Mouse (Mus musculus) left cerebral cortex, adult 9 months (tissue): ENCODE measurements at regions not wholly inside any gene's neighbourhood (a gene's known extent, or its start where the extent isn't known, plus 50 kb on each side); places are given as distances from the start of the nearest gene placed in this dataset.

Experiments
- DNase-seq, 2 experiments: peaks; one replicate each; pipeline ENCODE4 v3.0.0; 2022; ENCODE audit warnings: low spot score in 2 of 2

DNA sequence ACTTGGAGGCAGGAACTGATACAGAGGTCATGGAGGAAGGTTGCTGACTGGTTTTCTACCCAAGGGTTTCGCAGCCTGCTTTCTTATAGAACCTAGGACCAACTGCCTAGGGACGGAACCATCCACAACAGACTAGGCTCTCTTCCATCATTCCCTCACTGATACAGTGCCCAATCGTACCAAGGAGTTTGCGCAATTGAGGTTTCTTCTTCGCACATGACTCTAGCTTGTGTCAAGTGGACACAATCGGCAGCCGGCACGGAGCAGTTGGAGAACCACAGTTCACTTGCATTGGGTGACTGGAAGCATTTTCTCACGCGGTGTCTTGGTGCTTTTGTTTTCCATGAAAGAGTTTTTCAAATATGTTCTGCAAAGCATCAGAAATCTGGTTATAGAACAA is 149.1 kb upstream of the Dyrk2 start:
- no peak for DNase-seq

DNA sequence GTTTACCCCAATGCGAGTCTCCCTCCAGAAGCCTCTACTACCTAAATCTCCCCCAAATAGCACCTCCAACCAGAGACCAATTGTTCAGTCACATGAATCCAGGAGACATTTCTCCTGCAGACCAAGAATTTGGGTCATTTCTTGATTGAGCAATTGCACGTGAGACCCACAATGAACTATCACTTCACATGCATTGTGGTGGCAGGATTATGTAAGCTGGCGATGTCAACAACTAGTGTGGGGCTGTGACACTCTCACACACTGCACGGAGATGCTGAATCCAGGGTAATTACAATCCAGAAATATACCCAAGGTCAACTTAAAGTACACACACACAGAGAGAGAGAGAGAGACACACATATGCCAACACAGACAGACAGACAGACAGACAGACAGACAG is 148.5 kb upstream of the Dyrk2 start:
- no peak for DNase-seq

DNA sequence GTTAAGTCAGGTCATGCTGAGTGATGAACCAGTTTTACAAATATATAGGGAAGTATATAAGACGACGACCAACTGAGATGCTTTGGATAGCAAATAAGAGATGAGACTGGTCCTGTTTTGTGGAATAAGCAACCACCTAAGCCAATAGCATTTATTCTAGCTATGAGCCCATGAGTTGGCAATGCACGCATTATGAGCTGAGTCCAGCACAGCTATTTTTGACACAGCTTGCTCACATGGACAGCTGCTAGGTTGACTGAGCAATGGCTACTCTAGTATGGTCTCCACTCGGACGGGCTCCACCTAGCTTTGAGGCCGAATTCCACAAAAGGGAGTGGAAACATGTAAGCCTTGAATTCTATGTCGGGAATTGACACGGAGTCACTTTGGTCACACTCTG is 146.1 kb upstream of the Dyrk2 start:
- DNase-seq, result no peak

DNA sequence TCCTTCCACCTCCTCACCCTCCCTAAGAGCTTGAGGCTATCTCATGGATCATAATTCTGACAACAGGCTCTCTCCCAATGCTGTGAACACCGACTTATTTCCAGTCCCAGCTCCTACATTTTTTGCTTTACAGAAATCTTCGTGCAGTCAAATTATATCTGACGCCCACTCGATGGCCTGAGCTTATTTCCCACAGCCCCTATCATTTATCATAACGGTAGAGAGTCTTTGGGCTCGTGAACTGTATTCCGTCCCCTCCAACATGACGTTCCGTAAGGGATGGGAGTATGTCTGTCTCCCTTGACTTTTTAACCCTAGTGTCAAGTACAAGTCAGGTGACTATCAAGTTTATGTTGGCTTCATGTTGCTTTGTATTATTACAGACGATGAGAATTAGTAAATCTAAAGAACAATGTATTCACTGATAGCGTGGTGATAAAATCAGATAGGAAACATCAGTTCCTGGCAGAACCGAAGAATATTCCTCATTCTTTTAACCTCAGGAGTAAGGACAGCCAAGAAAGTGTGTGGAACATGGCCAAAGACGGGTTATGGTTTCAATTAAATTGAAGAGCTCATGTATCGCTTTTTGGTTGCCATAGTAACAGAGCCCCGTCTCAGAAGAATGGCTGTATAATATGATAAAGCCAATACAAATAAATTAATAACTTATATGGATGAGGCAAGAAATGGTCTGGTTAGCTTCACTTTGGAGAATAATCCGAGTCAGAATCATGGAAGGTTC is 145.5 kb upstream of the Dyrk2 start:
- DNase-seq, result no peak

DNA sequence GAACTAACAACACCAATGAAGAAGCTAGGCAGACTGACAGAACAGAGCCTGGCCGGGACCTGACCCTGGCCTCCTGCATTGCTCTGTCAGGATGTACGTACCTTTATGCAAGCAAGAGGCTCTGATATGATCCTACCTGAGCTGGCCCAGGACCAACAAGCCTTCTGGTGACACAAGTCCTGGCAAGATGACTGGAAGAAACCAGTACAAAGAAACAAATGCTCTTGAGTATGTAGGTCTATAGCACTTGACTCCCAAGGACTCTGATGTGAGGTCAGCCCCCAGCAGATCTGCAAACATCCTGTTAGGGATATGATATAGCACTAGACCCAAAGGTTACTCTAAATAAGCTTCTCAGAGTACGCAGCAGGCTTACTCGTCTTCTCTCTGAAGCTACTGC is 144.7 kb upstream of the Dyrk2 start:
- no peak for DNase-seq

DNA sequence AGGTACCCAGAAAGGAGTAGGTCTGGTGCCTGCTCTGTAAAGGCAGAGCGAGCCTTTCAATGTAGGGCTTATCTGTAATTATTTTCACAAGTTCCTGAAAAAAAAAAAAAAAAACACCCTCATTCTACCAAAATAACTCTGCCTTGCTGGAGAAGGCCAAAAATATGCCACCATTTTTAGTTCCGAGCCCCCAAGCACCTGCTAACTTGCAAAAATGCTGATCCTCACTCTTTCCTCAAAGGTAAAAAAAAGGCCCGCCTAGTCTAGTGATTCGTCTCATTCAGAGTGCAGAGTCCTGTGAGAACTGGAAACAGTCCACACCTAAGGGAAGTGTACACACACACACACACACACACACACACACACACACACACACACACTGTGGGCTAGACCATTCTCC is 143.7 kb upstream of the Dyrk2 start:
- peak; percentile 8 to 47 for DNase-seq

DNA sequence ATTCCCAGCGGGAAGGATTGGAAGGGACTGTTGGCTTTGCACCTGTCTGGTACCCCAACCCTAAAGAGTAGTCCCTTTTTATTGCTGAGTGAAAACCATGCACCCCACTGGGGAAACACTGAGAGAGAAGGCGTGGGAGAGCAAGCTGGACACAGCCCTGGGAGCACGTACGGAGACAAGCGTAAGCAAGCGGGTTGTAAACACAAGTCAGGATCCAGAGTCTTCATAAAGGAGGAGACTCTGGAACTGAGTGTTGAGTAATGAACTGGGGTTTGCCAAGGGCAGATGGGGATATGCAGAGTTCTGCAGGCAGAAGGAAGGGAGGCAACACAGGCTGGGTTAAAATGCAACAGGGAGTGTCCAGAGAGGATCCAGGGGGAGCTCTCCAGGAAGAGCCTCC is 141.5 kb upstream of the Dyrk2 start:
- DNase-seq, result no peak

DNA sequence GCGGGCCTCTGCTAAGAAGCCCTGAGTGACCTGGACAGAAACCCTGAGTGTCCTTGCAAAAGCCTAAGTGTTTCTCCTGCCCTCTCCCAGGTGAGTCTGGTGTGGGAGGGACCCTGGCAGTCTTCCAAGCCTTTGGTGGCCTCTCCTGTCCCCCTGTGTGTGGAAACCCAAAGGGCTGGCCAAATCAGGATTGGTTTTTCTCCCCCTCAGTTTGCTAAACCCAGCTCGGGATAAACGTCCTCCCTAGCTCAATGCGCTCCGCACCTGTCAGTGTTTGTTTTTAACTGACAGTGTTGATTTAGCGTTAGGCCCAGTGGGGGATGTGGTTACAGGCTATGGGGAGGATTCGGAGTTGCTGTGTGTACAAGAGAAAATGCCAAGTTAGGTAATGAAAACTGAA is 140.9 kb upstream of the Dyrk2 start:
- DNase-seq, result no peak

DNA sequence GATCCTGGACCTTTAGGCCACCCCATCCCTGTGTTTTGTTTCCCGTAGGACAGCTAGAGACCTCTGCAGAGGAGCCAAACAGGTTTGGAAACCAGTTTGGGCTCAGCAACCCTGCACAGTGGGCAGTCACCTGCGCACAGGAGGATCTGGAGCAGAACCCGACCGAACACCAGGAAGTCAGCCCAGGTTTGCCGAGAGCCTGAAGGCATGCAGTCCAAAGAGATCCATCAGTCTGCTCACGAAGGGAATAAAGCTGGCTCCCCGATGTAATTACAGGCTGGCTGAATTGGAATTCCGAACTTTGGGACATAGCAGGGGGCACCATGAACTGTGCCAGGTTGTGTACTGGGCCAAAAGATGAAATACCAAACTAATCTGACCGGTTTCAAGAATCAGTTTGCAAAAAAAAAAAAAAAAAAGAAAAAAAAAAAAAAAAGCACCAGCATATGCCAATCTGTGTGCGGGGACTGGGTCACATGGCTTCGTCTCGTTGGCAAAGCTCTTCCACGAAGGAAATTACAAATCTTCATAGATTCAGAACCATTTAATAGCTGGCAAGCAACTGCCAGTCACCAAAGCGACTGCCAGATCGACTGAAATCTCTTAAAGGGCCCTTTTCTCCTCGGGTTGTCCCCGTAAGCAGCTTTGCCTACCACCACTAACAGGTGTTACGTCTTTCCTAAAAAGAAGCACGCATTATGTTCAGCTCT is 137.0 kb upstream of the Dyrk2 start:
- DNase-seq, result no peak

DNA sequence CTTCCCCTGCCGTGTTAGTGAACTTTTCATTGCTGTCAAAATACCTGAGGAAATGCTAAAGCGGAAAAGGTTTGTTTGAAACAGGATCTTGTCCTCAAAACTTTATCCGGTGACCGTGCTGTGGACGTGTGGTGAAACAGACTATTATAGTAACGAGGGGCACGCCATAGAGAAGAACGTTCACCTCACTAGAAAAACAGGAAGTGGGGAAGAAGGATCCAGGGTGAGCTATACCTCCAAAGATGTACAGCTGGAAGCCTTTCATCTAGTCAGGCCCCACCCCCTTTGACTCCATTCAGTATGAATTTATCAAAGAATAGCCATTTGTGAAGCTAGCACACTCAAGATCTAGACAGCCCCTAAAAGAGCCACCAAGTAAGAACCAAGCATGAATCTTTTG is 135.5 kb upstream of the Dyrk2 start:
- no peak for DNase-seq

DNA sequence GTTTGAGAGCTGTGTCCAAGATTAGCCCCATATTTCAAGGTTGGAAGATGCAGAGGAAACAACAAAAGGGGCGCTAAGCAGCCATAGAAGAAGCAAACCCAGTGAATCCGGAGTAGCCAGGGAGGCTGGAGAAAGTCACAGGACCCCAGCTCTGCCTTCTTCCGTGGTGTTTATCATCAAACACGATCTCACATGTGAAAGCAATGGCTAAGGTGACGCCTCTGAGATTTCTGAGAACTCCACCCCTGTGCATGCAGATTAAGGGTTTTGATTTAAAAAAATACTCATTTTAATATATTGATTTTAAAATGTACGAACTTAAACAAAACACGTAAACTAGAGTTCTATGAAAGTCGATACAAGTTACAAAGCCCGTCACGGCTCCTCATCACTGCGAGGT is 134.4 kb upstream of the Dyrk2 start:
- DNase-seq, result no peak

DNA sequence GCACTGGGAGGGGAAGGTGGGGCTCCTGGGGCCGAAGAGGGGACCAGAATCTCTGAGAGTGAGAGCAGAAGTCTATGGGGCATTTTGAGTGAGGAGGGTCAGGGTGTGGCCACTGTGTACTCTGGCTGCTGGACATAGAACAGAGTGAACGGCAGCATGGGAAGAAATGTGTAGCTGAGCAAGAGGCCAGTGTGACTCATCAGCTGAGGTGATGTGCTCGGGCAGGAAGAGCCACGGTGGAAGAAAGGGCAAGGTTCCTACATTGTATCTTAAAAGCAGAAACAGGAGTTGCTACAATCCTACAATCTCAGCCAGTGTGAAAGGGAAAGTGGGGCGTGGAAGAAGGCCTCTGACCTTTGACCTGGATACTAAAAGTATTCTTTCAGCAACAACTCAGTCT is 133.8 kb upstream of the Dyrk2 start:
- no peak for DNase-seq

DNA sequence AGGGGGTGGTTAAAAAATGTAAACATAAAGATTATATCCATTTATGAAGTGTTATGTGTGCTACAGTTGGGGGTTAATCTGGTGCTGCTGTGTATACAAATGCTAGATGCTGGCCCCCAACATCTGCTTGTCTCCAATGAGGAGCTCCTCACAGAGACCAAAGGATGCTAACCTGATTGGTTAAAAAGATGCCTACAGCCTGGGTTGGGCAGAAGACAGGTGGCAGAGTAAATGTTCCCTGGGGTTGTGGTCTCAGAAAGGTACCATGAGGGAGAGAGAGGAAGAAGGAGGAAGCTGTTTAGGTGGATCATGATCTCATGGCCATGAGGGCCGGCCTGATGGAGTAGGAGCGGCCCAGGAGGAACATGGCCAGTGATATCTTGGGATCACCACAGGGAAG is 133.0 kb upstream of the Dyrk2 start:
- DNase-seq, result no peak

DNA sequence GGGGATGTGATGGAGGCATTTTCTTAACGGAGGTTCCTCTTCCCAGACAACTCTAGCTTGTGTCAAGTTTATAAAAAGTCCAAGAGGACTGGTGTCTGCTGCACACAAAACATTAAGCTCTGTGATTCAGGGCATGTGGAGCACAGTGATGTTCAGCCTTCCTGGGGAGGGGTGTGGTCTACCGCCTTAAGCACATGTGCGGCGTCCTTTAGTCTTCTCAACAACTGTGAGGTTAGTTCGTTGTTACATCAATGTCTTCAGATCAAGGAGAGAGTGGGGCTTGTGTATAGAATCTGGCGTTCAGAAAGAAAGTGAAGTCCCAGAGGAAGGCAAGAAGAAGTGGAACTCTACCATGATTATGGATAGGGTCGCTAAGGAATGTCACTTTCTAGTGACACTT is 131.9 kb upstream of the Dyrk2 start:
- no peak for DNase-seq

DNA sequence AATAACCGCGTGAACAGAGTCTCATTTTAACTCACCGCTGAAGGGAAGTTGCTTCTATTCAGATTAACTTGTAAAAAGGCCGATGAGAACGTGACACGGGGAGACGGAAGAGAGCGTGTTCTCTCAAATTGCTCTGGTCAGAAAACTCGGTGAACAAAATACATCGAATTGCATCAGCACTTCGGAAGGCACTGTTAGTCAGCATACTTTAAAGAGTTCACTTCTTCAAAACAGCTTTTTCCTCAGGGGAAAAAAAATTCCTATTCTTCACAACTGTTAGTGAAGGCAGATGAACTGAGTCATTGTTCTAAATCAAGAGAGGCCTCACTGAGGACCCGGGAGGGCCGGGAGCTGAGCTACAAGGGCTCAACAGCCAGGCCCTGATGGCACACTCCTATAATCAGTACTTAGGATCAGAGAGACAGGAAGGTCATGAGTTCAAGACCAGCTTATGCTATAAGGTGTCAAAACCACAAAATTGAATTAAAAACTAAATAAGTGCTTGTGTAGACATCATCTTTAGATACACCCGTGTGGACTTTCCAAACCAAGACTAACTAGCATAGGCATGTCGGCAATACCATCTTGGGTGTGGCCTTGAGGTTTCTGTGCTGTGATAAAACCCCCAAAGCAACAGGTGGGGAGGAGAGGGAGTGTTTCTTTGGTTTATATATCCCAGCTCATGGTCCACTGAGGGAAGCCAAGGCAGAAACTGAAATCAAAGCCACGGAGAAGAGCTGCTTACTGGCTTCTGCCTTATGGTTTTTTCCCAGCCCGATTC is 131.2 kb upstream of the Dyrk2 start:
- no peak for DNase-seq

DNA sequence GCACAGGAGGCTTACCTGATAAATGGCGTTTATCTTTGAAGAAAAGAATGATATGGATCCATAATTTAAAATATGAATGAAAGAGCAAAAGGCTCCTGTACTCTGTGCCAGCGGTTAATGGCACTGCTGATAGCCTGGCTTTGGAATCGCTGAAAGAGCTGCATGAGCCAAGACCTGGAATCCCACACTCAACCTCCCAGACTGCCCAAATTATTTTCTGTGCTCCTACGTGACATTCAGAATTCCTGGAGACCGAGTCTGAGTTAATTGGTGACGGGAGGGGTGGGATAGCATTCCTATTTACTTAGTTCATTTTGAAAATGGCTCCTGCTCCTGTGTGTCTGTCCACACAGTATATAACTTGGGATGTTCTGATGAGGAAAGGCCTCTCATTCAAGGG is 129.0 kb upstream of the Dyrk2 start:
- no peak for DNase-seq

DNA sequence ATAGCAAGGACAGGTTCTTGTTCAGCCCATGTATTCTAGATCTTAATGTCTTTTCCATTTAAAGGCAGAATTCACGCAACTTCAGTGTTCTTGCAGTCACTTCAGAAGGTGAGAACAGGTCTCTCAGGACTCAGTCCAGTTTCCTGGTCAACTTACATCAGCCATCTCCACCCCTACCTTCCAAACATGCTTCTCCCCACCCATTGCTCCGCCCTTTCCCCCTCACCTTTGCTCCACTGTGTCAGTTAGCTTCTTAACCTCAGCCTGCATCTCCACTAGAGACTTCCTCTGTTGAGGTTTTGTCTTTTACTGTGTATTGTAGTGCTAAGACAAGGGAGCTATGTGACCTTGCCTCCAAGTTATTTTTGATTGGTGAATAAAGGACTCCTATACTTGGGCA is 127.0 kb upstream of the Dyrk2 start:
- DNase-seq, result no peak

DNA sequence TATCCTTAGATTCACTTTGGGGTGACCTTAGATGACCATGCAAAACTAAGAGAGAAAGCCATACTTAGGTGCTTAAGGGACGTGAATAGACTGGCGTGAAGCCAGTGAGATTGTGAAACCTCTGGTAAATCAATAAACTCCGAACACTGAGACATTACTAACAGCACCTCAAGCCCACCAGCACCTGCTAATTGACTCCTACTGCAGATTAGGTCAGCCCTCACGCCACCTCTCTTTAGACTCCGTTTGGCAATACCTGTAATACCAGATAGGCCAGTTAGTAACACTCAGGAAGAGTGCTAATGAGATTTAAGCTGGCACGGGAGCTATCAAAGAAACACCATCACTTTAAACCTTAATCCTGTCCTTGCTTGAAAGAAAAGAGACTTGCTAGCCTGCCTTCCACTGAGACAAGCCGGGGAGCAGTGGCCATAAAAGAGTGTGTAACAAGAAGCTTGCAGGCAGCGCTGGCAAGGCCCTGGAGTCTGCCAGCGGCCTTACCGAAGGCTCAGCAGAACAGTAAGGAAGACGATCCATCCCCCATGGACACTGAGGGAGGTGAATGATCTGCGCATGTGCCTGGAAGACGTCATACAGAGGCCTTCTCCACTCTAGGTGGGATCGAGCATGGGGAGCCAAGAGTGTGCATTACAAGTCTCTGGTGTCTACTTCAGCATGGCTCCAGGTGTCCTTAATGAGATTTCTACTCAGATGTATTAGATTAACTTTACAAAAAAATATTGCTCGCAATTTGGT is 124.0 kb upstream of the Dyrk2 start:
- no peak for DNase-seq

DNA sequence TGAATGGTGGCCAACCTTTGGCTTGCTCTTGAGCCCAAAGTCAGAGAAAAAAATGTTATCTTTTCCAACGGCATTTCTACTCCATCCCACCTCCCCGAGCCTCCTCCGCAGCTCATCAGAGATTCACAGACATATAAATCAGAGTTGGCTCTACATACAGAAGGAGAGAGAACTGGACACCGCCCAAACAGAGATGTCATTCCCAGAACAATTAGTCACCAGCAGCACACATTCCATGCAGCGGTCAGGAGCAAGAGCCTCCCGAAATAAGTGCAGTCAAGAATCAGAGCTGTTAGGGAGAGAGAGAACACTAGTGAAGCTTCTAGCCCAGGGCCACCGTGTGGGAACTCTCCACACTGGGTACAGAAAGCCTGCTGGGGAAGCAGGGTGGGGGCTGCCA is 121.2 kb upstream of the Dyrk2 start:
- peak; percentile 16 to 71 for DNase-seq

DNA sequence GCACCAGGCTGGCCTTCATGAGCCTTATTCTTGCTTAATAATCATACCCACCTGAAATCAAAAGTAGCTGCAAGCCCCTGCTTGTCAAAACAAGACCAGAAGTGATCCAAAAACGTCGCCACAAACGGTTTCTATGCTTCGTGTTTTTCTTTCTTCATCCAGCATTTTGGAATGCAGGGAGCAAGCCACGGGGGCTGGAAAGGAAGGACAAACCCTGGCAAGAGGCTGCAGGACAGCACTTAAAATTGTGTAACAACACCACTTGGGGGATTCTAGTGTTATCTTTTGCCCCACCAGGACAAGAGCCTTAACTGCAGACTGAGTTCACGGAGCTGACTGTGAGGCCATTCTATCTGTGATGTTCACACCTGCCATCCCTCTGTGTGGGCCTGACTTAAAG is 120.5 kb upstream of the Dyrk2 start:
- no peak for DNase-seq

DNA sequence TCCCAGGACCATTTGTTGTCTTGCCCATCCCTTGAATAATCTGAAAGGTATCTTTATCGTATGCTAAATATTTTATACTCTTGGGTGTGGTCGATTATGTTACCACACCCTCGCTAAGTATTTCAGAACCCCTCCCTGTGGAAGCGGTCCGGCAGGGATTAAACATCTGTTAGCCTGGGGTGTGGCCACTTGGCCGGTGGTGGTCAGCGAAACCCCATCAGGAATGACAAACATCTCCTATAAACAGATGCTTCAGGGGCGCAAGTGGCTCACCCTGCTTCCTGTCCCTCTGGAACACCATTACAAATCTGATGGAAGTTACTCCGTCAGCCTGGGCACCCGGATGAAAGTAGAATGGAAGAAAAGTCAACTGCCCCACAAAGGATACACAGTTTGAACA is 119.8 kb upstream of the Dyrk2 start:
- DNase-seq, result no peak

DNA sequence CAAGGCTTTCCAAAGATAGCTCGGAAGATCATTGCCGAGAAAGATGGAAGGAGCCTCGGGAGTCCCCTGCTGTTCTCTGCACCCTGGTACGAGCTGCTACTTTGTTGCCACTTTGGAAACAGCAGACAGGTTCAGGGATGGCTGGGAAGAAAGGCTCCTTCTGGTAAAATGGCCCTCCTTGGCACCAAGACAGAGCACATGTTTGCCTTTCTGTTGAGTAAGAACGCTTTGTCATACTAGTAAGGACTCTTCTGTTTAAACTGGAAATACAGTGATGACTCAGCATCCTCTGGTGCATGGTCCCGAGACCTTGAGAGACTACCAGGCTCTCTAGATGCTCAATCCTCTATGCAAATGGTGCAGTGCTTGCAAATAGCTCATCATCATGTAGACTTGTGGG is 118.2 kb upstream of the Dyrk2 start:
- peak in 1 of 2 experiments; percentile 17 for DNase-seq
